Mouse (Mus musculus): ENCODE results near the gene 2510039O18Rik. TPM values are rescaled to one million over a fixed set of nuclear protein-coding genes. Genes with fewer than 3 reads are reported as not detected.
A peak's percentile ranks its signal among the peaks of the same experiment; 100 is the strongest.

Gene 2510039O18Rik
- 13.3 and 14.0 TPM in 2 replicates for polyA plus RNA-seq (2015; fragmentation: Nextera tagmentation; extraction: Ambion mirVana)

- peak within 1 kb of the TSS; percentile 72 for H3K27ac ChIP-seq (replicated peaks)
- peaks cover 13% of the 10 kb centered on the region for H3K36me3 ChIP-seq
- peak within 1 kb of the TSS; percentile 79 for H3K4me3 ChIP-seq
- ATAC-seq (ENCODE audit: low FRiP score, low read depth), result peak; percentile 40
- peaks cover 3% of the 10 kb centered on the region; the same call in 1 of the 2 replicates for H3K27me3 ChIP-seq
- peak within 1 kb of the TSS; percentile 93 for H3K9ac ChIP-seq
- WGBS, result 3% methylated on average over 19 of the region's 35 CpGs
- peaks cover 46% of the 10 kb centered on the region for H3K4me1 ChIP-seq (replicated peaks)
- H3K9me3 ChIP-seq, result no peaks in the 10 kb centered on the region
- peak within 1 kb of the TSS; percentile 100 for H3K4me2 ChIP-seq
Observed at GRCm38 (mm10) chr4:147940576-147941044, at the start of gene 2510039O18Rik. TSS of gene 2510039O18Rik (plus strand) at chr4:147940895.

- 95% methylated on average over 4 of the region's 4 CpGs for WGBS
- ATAC-seq (ENCODE audit: low FRiP score, low read depth), result no peak
- peaks cover 4% of the 10 kb centered on the region; the same call in 1 of the 2 replicates for H3K4me1 ChIP-seq (replicated peaks)
- H3K4me2 ChIP-seq, result no peak overlapping the region
- peaks cover 82% of the 10 kb centered on the region for H3K36me3 ChIP-seq
- no peaks in the 10 kb centered on the region for H3K9me3 ChIP-seq
- no peak overlapping the region for H3K9ac ChIP-seq
- no peaks in the 10 kb centered on the region for H3K27me3 ChIP-seq
- no peak overlapping the region for H3K27ac ChIP-seq (replicated peaks)
- H3K4me3 ChIP-seq, result no peak overlapping the region
Observed at GRCm38 (mm10) chr4:147895815-147896330, 44.8 kb upstream of the 2510039O18Rik start.

GRCm38 (mm10) chr4:147896411-147896810, 44.3 kb upstream of the 2510039O18Rik start:
- H3K4me1 ChIP-seq (replicated peaks), result peaks cover 7% of the 10 kb centered on the region; the same call in 1 of the 2 replicates
- ATAC-seq (ENCODE audit: low FRiP score, low read depth), result no peak
- H3K9ac ChIP-seq, result no peak overlapping the region
- peaks cover 77% of the 10 kb centered on the region for H3K36me3 ChIP-seq
- H3K4me3 ChIP-seq, result no peak overlapping the region
- H3K9me3 ChIP-seq, result no peaks in the 10 kb centered on the region
- H3K27ac ChIP-seq (replicated peaks), result no peak overlapping the region
- no peak overlapping the region for H3K4me2 ChIP-seq
- WGBS, result 65% methylated on average over 1 of the region's 1 CpGs
- no peaks in the 10 kb centered on the region for H3K27me3 ChIP-seq

- Histone ChIP-seq H3K27me3 (no peaks in the 10 kb centered on the region), H3K36me3 (peaks cover 75% of the 10 kb centered on the region), H3K4me1 (replicated peaks) (peaks cover 7% of the 10 kb centered on the region; the same call in 1 of the 2 replicates), H3K9me3 (no peaks in the 10 kb centered on the region), H3K4me3 (no peak overlapping the region), H3K9ac (no peak overlapping the region), H3K4me2 (no peak overlapping the region), H3K27ac (replicated peaks) (no peak overlapping the region)
- 90% methylated on average over 3 of the region's 3 CpGs for WGBS
- ATAC-seq (ENCODE audit: low FRiP score, low read depth), result no peak
Observed at GRCm38 (mm10) chr4:147897348-147897747, 43.3 kb upstream of the 2510039O18Rik start.

- no peak for ATAC-seq (ENCODE audit: low FRiP score, low read depth)
- H3K9ac ChIP-seq, result no peak overlapping the region
- H3K27ac ChIP-seq (replicated peaks), result no peak overlapping the region
- H3K36me3 ChIP-seq, result peaks cover 57% of the 10 kb centered on the region
- 88% methylated on average over 7 of the region's 7 CpGs for WGBS
- no peaks in the 10 kb centered on the region for H3K9me3 ChIP-seq
- H3K4me3 ChIP-seq, result no peak overlapping the region
- no peaks in the 10 kb centered on the region for H3K27me3 ChIP-seq
- H3K4me2 ChIP-seq, result no peak overlapping the region
- H3K4me1 ChIP-seq (replicated peaks), result peaks cover 26% of the 10 kb centered on the region
Observed at GRCm38 (mm10) chr4:147900452-147900851, 40.2 kb upstream of the 2510039O18Rik start.

GRCm38 (mm10) chr4:147902906-147903500, 37.7 kb upstream of the 2510039O18Rik start:
- H3K9me3 ChIP-seq, result no peaks in the 10 kb centered on the region
- WGBS, result 91% methylated on average over 12 of the region's 12 CpGs
- peaks cover 26% of the 10 kb centered on the region for H3K4me1 ChIP-seq (replicated peaks)
- H3K36me3 ChIP-seq, result peaks cover 31% of the 10 kb centered on the region
- no peak overlapping the region for H3K27ac ChIP-seq (replicated peaks)
- H3K9ac ChIP-seq, result no peak overlapping the region
- peak overlapping the region; percentile 68 for H3K4me2 ChIP-seq
- H3K4me3 ChIP-seq, result no peak overlapping the region
- no peaks in the 10 kb centered on the region for H3K27me3 ChIP-seq
- ATAC-seq (ENCODE audit: low FRiP score, low read depth), result no peak

- peak overlapping the region; percentile 83 for H3K9ac ChIP-seq
- ATAC-seq (ENCODE audit: low FRiP score, low read depth), result no peak
- H3K27me3 ChIP-seq, result no peaks in the 10 kb centered on the region
- peaks cover 25% of the 10 kb centered on the region for H3K36me3 ChIP-seq
- 81% methylated on average over 3 of the region's 3 CpGs for WGBS
- peak overlapping the region; percentile 68 for H3K4me2 ChIP-seq
- peaks cover 26% of the 10 kb centered on the region for H3K4me1 ChIP-seq (replicated peaks)
- H3K9me3 ChIP-seq, result no peaks in the 10 kb centered on the region
- H3K27ac ChIP-seq (replicated peaks), result no peak overlapping the region
- H3K4me3 ChIP-seq, result peak overlapping the region; percentile 89
Observed at GRCm38 (mm10) chr4:147903601-147904000, 37.1 kb upstream of the 2510039O18Rik start.

- Histone ChIP-seq H3K4me3 (peak within 1 kb of the TSS; percentile 89), H3K4me2 (peak within 1 kb of the TSS; percentile 68), H3K4me1 (replicated peaks) (peaks cover 26% of the 10 kb centered on the region), H3K27ac (replicated peaks) (peak within 1 kb of the TSS; percentile 92), H3K9me3 (no peaks in the 10 kb centered on the region), H3K27me3 (no peaks in the 10 kb centered on the region), H3K9ac (peak within 1 kb of the TSS; percentile 83), H3K36me3 (peaks cover 16% of the 10 kb centered on the region)
- under 1% methylated on average over 57 of the region's 59 CpGs for WGBS
- ATAC-seq (ENCODE audit: low FRiP score, low read depth), result peak; percentile 94
Observed at GRCm38 (mm10) chr4:147904313-147905089, 36.2 kb upstream of the 2510039O18Rik start, which contains the start of gene Mfn2. TSS of gene Mfn2 (minus strand) at chr4:147904704.

- H3K9ac ChIP-seq, result peak overlapping the region; percentile 83
- peak; percentile 39 for ATAC-seq (ENCODE audit: low FRiP score, low read depth)
- peaks cover 26% of the 10 kb centered on the region for H3K4me1 ChIP-seq (replicated peaks)
- H3K4me3 ChIP-seq, result peak overlapping the region; percentile 89
- 1% methylated on average over 8 of the region's 8 CpGs for WGBS
- H3K27me3 ChIP-seq, result no peaks in the 10 kb centered on the region
- H3K4me2 ChIP-seq, result peak overlapping the region; percentile 67
- no peaks in the 10 kb centered on the region for H3K9me3 ChIP-seq
- peak overlapping the region; percentile 92; the same call in 1 of the 2 replicates for H3K27ac ChIP-seq (replicated peaks)
- peaks cover 10% of the 10 kb centered on the region for H3K36me3 ChIP-seq
Observed at GRCm38 (mm10) chr4:147905090-147905659, 35.5 kb upstream of the 2510039O18Rik start.

- Histone ChIP-seq H3K4me2 (no peak overlapping the region), H3K4me3 (no peak overlapping the region), H3K4me1 (replicated peaks) (peaks cover 19% of the 10 kb centered on the region), H3K27me3 (no peaks in the 10 kb centered on the region), H3K27ac (replicated peaks) (no peak overlapping the region), H3K9me3 (no peaks in the 10 kb centered on the region), H3K36me3 (peaks cover 10% of the 10 kb centered on the region), H3K9ac (no peak overlapping the region)
- WGBS, result 78% methylated on average over 5 of the region's 5 CpGs
- no peak for ATAC-seq (ENCODE audit: low FRiP score, low read depth)
Observed at GRCm38 (mm10) chr4:147906230-147906629, 34.5 kb upstream of the 2510039O18Rik start.

- H3K36me3 ChIP-seq, result no peaks in the 10 kb centered on the region
- H3K4me2 ChIP-seq, result no peak overlapping the region
- no peak overlapping the region for H3K27ac ChIP-seq (replicated peaks)
- H3K4me3 ChIP-seq, result no peak overlapping the region
- H3K27me3 ChIP-seq, result no peaks in the 10 kb centered on the region
- WGBS, result 93% methylated on average over 5 of the region's 5 CpGs
- no peak overlapping the region for H3K9ac ChIP-seq
- H3K4me1 ChIP-seq (replicated peaks), result peaks cover 5% of the 10 kb centered on the region
- no peaks in the 10 kb centered on the region for H3K9me3 ChIP-seq
- no peak for ATAC-seq (ENCODE audit: low FRiP score, low read depth)
Observed at GRCm38 (mm10) chr4:147909486-147909885, 31.2 kb upstream of the 2510039O18Rik start.
